Mouse (Mus musculus): ENCODE measurements around the gene H2afx.
"Not testable (repeated sequence)": the region's sequence is repeated elsewhere in the genome, so short reads cannot be mapped to it uniquely, and the experiment has no call there.

H2afx gene

DNA sequence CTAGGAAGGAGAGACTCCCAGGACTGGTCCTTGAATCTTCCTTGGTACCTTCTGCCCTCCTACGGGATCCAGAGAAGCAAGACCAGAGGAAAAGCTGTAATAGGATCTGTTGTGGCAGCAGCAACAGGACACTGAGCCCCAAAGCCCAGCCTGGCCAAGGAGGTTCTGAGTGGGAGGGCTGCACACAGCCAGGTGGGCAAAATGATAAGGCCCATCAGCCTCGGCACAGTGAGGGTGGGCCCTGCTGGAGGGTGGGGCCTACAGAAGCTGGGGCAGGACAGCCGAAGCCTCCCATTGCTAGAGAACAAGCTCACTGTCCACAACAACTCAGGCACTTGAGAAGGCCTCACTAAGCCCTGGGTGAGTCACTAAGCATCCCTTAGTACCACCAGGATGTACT lies 7.7 kb downstream of the H2afx start:
- DNase-seq, result no peak

DNA sequence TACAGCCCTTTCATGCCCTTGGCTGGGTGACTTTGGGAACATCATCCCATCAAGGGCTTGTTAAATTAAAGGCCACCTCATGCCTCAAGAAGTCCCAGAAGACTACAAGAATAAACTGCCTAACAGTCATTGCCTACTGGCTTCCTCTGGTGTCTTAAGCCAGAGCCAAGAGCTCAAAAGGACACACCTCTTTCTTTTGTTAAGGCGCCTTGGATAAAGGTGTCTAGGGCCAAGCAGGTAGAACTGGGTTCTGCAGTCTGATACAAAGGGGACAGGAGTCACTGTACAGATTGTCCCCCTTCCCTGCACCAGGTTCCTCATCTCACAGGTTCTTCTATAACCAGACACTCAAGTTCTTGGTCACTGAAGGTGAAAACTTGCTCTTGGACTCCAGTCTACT lies 8.1 kb downstream of the H2afx start:
- DNase-seq, result no peak

DNA sequence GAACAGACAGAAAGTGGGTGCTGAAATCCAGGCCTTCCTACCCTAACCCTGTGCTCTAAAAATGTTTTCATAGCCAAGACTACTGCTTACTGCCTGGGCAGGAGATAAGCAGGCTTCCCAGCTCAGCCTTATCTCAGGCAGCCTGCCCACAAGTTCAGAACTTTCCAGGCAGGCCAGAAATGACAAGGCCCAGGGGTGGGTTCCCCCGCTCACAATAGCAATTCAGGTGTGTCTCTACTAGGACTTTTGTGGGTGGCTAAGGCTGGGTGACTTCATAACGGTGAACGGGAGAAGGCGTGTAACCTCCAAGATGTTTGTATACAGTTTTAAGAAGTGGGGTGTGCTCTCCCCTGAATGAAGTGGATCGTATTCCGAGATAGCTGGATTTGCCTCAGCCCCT lies 8.8 kb downstream of the H2afx start:
- peak; percentile 59 for DNase-seq

DNA sequence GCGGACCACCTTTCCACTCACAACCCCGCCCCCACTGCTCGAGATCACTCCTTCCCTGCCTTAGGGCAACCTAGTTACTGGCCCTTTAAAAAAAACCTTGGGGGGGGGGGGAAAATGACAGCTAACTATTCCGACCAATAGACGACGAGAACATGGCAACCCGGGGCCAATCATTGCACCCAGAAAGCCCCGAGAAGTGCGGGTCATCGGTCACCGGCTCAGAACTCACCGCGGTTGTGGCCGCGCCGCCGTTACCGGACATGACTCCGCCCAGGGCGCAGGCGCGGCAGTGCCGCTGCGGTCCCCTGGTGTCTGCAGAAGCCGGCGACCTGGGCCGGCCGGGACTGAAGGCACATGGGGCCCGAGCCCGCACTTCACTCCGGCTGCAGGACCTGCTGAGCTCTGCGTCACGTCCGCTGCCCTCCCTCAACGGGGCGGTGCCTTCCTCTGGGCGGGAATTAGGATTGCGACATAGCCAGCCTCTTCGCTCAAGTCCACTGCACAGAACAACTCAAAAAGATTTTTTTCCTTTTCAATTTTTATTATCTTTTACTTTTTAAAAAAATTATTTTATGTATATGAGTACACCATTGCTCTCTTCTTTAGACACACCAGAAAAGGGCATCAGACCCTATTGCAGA lies 9.4 kb downstream of the H2afx start, which contains the start of gene Hmbs:
TSS of gene Hmbs (minus strand) at position 448 of the 641 bp plus-strand sequence.
- DNase-seq, result peak; percentile 87

DNA sequence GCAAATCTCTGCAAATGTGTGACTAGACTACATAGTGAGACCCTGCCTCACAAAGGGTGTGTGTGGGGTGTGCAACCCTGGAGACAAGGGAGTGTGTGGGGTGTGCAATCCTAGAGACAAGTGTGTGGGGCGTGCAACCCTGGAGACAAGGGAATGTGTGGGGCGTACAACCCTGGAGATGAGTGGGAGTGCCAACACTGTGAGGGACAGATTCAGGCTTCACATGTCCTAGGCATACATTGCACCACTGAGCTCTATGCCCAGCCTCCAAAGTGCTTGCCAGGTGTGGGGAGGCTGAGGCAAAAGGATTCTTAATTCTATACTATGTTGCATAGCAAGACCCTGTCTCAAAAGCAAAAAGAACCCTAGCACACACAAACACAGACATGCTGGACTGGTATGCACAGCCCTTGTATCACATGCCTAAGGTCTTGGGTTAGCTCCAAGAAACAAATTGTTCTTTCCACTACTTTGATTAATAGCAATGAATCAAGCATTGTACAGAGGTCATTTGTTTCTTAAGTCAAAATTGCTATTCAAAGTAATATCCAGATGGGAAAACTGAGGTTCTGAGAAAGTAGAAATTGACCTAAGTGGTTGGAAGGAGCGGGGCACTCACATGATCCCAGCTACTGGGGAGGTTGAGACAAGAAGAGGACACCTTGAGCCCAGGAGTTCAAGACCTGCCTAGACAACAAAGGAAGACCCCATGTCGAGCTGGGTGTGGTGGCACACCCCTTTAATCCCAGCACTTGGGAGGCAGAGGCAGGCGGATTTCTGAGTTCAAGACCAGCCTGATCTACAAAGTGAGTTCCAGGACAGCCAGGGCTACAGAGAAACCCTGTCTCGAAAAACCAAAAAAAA lies 11.3 kb downstream of the H2afx start:
- no peak for DNase-seq

DNA sequence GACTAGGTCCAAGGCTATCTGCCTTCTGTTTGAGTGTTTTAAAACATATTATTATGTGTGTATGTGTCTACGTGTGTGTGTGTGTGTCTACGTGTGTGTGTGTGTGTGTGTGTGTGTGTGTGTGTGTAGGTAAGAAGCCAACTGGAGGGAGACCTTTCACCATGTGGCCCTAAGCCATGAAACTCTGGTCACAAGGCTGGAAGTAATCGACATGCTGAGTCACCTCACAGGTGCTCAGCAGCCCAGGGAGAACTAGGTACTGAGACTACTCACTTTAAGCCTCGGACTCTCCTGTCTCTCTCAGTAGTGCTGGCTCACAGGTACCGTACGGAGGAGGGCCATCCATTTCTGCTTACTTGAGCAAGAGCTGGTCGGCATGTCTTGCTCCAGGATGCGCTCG lies 12.7 kb downstream of the H2afx start:
- DNase-seq, result no peak

DNA sequence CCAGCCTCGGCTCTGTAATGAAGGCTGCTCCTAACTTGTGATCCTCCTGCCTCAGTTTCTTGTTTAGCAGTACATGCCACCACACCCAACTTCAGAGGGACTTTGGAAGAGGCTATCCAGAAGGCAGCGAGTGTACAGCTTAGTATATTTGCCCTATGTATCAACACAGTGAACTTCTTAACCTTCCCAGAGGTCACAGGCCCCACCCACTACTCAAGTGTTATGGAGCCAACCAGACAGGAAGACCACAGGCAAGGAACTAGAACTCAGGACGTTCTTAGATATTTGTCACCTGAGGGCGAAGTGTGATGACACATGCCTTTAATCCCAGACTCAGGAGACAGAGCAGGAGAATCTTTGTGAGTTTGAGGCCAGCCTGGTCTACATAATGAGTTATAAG lies 13.1 kb downstream of the H2afx start:
- DNase-seq, result no peak

DNA sequence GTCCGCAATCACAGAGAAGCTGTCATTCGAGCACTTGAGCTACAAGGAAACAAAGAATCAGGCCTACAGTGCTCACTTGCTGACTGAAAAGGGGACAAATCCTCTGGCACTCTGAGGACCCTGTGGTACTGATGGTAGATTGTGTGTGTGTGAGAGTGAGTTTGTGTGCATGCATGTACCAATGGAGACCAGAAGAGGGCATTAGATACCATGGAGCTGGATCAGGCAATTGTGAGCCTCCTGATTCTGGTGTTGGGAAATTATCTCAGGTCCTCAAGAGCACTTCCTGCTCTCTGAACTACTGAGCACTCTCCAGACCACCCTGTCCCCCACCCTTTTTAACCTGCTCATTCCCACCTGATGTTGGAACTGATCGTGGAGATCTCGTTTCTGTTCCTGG lies 14.1 kb downstream of the H2afx start:
- DNase-seq, result no peak

DNA sequence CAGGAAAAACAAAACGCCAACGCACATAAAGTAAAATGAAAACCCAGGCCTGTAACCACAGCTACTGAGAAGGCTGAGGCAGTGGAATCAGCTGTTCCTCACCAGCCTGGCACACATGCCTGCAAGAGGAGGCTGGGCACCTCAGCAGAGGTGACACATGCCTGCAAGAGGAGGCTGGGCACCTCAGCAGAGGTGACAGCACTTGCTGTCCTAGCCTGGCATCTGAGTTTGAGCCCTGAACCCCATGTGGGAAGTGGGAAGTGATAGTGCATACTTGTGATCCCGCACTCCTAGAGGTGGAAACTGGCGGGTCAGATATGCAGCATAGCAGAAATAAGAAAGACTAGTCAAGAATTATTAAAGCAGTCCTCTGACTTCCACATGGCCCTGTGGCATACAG lies 16.9 kb downstream of the H2afx start:
- no peak for DNase-seq

DNA sequence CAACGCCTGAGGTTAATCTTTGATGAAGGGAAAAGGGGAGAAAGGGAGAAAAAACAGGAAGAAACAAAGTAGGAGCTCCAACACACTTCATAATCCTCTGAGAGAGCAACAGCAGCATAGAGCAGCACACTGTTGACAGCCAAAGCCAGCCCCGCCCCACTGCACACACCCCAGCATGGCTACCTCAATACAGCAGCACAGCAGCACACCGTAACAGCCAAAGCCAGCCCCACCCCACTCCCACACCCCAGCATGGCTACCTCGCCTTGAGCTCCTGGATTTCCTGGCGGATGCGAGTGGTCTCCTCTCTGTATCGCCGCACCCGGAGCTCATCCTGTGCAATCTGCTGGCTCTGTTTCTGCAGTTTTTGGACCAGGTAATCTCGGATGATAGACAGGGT lies 17.8 kb downstream of the H2afx start:
- DNase-seq, result no peak

DNA sequence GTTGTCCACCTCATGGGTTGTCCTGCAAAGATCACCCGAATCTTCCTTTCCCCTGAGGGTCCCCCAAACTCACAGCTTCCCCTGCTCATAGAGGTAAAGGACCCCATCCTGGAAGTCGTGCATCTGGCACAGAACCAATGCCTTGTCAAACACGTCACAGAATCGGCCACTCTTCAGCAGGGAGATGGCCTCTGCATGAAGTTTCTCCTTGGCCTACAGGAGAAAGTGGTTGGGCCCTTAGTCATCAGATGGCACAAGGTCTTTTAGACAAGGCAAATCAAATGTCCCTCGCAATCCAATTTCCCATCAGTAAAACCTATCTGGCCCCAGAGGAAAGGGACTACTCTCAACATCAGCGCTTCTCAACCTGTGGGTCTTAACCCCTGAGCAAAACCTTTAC lies 18.6 kb downstream of the H2afx start:
- DNase-seq, result no peak

DNA sequence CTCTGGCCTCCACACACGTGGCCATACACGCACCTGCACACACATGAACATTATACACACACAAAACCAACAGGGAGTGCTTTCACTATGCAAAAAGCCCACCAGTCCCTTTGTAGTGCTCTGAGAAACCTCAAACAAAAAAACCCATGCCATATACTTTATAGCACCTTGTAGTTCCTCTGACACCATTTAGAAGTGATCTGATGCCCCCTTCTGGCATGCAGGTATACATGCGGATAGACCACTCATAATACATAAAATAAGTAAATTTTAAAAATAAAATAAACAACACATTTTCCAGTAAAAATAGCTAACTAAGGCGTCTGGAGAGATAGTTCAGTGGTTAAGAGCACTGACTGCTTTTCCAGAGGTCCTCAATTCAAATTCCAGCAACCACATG lies 22.7 kb downstream of the H2afx start:
- no peak for DNase-seq

DNA sequence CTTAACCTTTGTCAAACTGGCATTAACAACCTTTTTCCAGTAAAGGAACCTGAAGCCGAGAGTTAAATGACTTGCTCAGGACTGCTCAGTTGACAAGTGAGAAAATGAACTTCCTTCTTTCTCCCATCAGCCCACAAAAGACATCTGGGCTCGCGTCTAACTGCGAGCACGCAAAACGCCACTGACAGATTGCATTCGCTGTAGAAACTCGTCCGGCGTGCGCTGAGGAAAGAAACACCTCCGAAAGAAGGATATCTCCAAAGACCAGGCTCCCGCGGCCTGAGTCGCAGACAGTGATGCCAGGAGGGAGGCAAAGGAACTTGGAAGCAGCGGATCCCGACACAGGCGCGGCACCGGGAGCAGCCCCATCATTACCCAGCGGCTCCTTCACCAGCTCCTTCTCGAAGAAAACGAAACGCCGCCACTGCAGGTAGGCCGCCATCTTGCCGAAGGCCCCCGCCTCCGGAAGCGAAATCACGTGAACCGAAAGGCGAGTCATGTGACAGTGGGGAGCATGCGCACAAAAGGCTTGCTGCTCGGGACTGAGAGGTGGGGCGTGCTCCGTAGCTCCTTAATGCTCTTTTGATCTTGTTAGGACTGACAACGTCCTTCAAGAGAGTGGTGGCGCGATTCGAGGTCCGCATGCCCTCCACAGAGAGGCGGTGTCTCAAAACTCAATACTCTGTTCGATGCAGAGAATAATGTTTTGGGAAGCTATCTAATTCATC lies 26.9 kb downstream of the H2afx start, which contains the start of gene Vps11:
TSS of gene Vps11 (minus strand) at position 481 of the 728 bp plus-strand sequence.
- DNase-seq, result peak; percentile 94

DNA sequence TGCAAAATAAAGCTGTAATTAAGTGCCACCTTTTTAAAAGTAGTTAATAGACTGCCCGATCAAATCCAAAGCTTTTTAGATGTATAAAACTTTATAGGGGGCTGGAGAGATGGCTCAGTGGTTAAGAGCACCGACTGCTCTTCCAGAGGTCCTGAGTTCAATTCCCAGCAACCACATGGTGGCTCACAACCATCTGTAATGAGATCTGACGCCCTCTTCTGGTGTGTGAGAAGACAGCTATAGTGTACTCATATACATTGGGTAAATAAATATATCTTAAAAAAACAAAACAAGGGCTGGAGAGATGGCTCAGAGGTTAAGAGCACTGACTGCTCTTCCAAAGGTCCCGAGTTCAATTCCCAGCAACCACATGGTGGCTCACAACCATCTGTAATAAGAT lies 27.4 kb downstream of the H2afx start:
- DNase-seq, result not testable (repeated sequence)

DNA sequence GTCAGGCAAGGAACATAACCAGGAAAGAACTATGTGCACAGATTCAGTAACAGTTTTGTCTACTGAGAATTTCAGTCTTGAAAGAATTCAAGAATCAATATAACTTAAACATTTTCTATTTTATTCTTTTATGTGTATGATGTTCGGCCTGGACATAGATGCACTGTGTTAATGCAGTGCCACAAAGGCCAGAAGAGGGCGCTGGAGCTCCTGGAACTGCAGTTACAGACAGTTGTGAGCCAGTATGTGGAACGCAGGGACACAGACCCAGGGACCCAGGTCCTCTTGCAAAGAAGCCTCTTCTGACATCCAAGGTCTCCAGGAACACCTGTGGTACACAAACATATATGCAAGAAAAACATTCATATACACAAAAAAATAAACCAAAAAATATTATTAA lies 30.0 kb downstream of the H2afx start:
- no peak for DNase-seq

DNA sequence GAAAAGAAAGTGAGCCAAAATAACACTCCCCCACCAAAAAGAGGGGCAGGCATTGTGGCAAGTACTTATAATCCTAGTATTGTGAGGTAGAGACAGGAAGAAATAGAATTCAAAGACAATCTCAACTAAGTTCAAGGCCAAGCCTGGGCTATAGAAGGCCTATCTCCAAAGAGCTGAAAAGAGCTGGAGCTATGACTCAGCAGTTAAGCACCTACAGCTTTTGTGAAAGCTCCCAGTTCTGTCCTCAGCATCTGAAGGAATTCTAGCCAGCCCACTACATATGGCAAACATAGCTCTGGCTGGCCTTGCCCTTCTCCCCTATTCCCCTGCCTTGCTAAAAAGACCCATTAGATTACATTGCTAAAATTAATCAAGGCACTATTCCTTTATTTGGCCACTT lies 38.9 kb downstream of the H2afx start:
- DNase-seq, result no peak

DNA sequence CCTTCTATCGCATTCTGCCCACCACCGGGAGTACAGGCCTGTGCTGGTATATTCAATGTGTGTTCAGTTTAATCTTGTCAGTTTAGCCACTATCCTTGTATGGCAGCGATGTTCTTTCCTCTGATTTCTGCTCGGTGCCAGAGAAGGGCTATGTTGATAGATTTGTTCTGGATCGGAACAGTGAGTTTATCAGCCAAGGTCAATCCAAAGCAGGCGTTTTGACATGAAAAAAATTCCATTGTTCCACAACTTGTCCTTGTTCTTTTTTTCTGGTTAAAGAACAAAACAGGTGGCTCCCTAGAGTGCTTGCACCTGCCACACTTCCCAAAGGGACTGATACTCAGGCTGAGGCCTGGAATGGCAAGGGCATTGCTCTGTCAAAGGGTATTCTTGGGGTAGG lies 41.6 kb downstream of the H2afx start:
- no peak for DNase-seq

DNA sequence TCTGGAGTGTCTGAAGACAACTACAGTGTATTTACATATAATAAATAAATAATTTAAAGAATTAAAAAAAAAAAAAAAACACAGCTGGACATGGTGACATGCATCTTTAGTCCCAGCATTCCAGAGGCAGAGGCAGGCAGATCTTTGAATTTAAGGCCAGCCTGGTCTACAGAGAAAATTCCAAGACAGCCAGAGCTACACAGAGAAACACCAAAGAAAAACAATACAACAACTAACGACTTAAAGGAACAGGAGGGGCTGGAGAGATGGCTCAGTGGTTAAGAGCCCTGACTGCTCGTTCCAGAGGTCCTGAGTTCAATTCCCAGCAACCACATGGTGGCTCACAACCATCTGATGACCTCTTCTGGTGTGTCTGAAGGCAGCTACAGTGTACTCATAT lies 42.8 kb downstream of the H2afx start:
- peak; percentile 9 for DNase-seq

DNA sequence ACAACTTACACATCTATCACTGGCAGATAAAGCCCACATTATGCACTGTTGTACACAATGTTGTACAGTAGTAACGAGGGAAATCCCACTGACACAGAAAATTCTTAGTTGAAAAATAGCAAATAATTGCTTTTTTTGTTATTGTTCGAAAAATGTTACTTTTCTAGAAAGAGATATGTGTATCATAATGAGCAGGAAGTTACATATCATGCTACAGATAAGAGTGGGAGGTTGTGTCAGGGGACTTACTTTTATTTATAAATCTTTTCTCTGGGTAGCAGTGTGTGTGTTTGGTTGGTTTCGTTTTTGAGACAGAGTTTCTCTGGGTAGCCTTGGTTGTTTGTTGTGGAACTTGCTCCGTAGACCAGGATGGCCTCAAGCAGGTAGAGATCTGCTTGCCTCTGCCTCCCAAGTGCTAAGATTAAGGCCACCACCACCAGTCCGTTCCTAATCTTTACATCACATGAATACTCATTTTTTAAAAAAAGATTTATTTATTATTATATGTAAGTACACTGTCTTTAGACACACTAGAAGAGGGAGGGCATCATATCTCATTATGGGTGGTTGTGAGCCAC lies 43.7 kb downstream of the H2afx start:
- peak; percentile 20 for DNase-seq

DNA sequence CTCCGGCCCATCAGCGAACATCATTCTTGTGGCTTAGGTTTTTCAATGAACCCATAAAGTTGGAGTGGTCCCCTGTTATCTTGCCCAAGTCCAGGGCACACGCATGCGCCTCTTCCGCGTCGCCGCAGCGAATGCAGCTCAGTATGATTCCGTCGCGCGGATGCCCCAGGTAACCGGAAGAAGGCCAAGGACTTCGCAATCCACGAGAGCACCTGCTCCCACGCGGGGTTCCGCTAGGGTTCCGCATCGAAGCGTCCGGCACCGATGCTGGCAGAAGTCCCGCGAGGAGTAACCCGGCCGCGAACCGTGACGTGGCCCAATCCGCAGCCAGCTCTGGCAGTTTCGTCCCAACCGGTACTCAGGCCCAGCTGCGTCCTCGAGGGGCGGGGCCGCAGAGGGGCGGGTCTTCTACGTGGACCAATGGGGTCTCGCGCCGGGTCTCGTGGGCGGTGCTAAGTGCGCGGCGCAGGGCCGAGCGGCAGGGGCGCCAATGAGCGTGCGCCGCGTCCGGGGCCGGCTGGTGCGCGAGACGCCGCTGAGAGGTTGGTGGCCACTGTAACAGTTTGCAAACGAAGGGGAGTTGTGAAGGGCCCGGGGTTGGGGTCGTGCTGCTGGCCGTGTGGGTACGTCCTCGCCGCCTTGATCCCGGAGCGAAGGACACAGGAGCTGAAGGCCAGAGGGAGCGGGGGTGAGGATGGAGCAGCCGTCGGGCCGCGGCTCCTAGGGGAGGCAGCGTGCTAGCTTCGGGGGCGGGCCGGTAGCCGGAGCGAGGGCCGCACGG lies 44.8 kb downstream of the H2afx start, which contains the start of gene Hyou1:
TSS of gene Hyou1 (plus strand) at position 437 of the 781 bp plus-strand sequence.
- DNase-seq, result peak; percentile 99

DNA sequence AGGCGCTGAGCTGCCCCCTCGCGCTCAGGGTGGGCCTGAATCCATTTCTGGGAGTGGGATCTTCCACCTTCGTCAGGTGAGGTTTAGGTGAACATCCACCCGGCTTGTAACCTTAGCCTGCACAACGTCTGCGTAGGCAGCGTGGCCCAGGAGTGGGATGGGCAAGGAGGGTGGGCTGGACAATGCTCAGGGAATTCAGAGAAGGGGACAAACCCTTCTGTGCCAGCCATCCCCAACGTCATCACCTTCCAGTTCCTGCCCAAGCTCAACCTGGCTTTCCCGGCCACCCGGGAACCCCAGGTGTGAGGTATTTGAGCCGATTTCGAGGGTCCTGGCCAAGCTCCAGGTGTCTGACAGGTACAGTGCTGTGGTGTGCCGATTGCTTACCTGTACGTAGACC lies 45.4 kb downstream of the H2afx start:
- DNase-seq, result peak; percentile 76

DNA sequence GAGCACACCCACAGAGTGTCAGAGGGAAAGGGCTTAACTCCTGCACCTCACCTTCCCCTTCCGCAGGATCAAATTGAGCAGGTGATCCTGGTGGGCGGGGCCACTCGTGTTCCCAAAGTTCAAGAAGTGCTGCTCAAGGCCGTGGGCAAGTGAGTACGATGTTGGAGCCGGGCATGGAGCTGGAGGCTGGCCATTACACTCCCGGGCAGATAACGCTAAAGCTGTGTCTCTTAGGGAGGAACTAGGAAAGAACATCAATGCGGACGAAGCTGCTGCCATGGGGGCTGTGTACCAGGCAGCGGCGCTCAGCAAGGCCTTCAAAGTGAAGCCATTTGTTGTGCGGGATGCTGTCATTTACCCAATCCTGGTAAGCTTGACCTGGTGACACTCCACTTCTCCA lies 50.1 kb downstream of the H2afx start:
- no peak for DNase-seq
